Mouse (Mus musculus) midbrain, embryonic 14.5 days (tissue): ENCODE results near the gene T. TPM values are rescaled to one million over a fixed set of nuclear protein-coding genes. Genes with fewer than 3 reads are reported as not detected.

ENCODE experiments used
- ATAC-seq: fragments of 200-750 bp; cut with Nextera tagmentation; 2 replicates; pipeline ENCODE4 v1.8.0; 2017; ENCODE audit warnings: moderate number of reproducible peaks, moderate library complexity; ENCODE audit not compliant: low FRiP score, low TSS enrichment
- DNase-seq: peaks from one replicate; pipeline ENCODE4 v3.0.0-alpha.2; 2015
- H3K27ac ChIP-seq: fragments of 300-500 bp; sonication (generic); replicated peaks from 2 replicates; pipeline ENCODE4 v1.5.1; 2014; ENCODE audit warnings: mild to moderate bottlenecking, low read depth, low read length, moderate library complexity
- H3K27me3 ChIP-seq: fragments of 300-500 bp; sonication (generic); 2 replicates; pipeline ENCODE4 v1.6.1; 2014; ENCODE audit warnings: low read length, control low read depth, mixed read lengths; ENCODE audit not compliant: control insufficient read depth, insufficient read depth
- H3K36me3 ChIP-seq: fragments of 300-500 bp; sonication (generic); 2 replicates; pipeline ENCODE4 v1.6.1; 2014; ENCODE audit warnings: low read length, control low read depth; ENCODE audit not compliant: control insufficient read depth, insufficient read depth
- H3K4me1 ChIP-seq: fragments of 300-500 bp; sonication (generic); 2 replicates; pipeline ENCODE4 v1.6.1; 2014; ENCODE audit warnings: mild to moderate bottlenecking, antibody characterized with exemption, low read length, control low read depth; ENCODE audit not compliant: control insufficient read depth, insufficient read depth
- H3K4me2 ChIP-seq: fragments of 300-500 bp; sonication (generic); 2 replicates; pipeline ENCODE4 v1.6.1; 2014; ENCODE audit warnings: mild to moderate bottlenecking, low read length, moderate library complexity
- H3K4me3 ChIP-seq: fragments of 300-500 bp; sonication (generic); replicated peaks from 2 replicates; pipeline ENCODE4 v1.5.1; 2014; ENCODE audit warnings: low read depth, low read length
- H3K9ac ChIP-seq: fragments of 300-500 bp; sonication (generic); replicated peaks from 2 replicates; pipeline ENCODE4 v1.6.1; 2014; ENCODE audit warnings: mild to moderate bottlenecking, low read length, moderate library complexity
- H3K9me3 ChIP-seq: fragments of 300-500 bp; sonication (generic); 2 replicates; pipeline ENCODE4 v1.6.1; 2016; ENCODE audit warnings: low read length, control low read depth, mixed read lengths; ENCODE audit not compliant: control insufficient read depth
- WGBS: fragments of 180-500 bp; shearing (Covaris S2); extraction: QIAGEN DNeasy Blood & Tissue Kit; methylation state at CpG from one replicate; pipeline ENCODE4 v1.1.7; 2014; 5-methylcytosine and 5-hydroxymethylcytosine counted together
- polyA plus RNA-seq: library from polyadenylated mRNA; unstranded; fragments of >200 nt; fragmentation: Nextera tagmentation; extraction: Ambion mirVana; gene quantifications from 2 replicates; pipeline ENCODE4 v1.2.1, GENCODE M21; 2014

The T gene
- polyA plus RNA-seq, result 0.39 and 0.43 TPM in 2 replicates

DNA sequence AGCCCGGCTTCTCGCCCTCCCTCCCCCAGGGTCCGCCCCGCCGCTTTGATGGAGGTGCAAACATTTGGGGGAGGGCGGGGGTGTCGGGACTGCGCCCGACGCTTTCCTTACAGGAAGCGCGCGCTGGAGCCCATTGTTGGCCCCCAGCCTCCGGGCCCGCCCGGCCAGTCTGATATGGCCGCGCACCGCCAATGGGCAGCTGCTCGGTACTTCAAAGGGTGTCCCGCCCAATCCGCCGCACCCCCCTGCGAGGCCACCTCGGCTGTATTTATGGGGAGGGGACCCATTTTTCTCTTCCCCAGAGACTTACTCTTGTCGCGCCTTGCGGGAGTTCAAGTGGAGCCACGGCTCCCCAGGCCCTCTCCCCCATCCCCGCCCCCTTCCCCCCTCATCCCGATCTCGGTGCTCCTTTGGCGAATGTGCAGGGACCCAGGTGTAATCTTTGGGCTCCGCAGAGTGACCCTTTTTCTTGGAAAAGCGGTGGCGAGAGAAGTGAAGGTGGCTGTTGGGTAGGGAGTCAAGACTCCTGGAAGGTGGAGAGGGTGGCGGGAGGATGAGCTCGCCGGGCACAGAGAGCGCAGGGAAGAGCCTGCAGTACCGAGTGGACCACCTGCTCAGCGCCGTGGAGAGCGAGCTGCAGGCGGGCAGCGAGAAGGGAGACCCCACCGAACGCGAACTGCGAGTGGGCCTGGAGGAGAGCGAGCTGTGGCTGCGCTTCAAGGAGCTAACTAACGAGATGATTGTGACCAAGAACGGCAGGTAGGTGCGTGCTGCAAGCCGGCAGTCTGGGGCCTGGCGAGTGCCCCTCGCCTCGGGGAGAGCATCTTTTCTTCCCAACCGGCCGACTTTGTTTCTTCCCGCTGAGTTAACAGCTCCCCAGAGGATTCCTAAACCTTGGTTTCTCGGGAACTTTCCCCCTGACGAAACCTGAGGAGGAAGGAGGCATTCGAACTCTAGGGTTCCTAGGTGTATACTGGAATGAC lies at the start of gene T:
TSS of gene T (plus strand) at position 446 of the 983 bp plus-strand sequence.
- under 1% methylated on average over 65 of the region's 65 CpGs for WGBS
- no peak for DNase-seq
- peaks cover 97% of the 10 kb centered on the region for H3K27me3 ChIP-seq
- no peak within 1 kb of the TSS for H3K9ac ChIP-seq
- 0 out of 2 replicates have a peak, but pooled peaks cover 5% of the 10 kb centered on the region for H3K4me1 ChIP-seq
- H3K9me3 ChIP-seq, result no peaks in the 10 kb centered on the region
- no peaks in the 10 kb centered on the region for H3K36me3 ChIP-seq
- no peak within 1 kb of the TSS for H3K27ac ChIP-seq
- peak within 1 kb of the TSS; percentile 13; the same call in 1 of the 2 replicates for H3K4me3 ChIP-seq
- peak within 1 kb of the TSS; percentile 39 for H3K4me2 ChIP-seq
- no peak for ATAC-seq

DNA sequence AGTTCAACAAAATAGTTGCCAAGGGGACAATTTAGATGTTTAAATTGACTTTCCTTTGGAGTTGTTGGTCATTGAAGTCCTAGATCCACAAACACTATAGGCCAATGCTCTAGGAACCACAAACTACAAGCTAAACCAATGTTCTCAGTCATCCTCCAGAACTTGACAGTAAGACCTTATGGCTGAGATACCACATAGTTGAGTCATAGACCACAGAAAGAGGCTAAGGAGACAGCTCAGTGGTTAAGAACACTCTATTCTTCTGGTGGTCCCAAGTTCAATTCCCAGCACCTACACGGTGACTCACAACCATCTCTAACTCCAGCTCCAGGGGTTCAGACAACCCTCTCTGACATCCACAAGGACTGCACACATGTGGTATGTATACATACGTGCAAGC lies 48.8 kb upstream of the T start:
- H3K4me1 ChIP-seq, result peaks cover 10% of the 10 kb centered on the region
- no peak overlapping the region for H3K27ac ChIP-seq
- no peak overlapping the region for H3K4me3 ChIP-seq
- WGBS, result 92% methylated on average over 2 of the region's 2 CpGs
- H3K27me3 ChIP-seq, result peaks cover 22% of the 10 kb centered on the region; the same call in 1 of the 2 replicates
- no peak overlapping the region for H3K9ac ChIP-seq
- no peak overlapping the region for H3K4me2 ChIP-seq
- ATAC-seq (no peak), DNase-seq (no peak)
- no peaks in the 10 kb centered on the region for H3K36me3 ChIP-seq
- H3K9me3 ChIP-seq, result peaks cover 5% of the 10 kb centered on the region; the same call in 1 of the 2 replicates

DNA sequence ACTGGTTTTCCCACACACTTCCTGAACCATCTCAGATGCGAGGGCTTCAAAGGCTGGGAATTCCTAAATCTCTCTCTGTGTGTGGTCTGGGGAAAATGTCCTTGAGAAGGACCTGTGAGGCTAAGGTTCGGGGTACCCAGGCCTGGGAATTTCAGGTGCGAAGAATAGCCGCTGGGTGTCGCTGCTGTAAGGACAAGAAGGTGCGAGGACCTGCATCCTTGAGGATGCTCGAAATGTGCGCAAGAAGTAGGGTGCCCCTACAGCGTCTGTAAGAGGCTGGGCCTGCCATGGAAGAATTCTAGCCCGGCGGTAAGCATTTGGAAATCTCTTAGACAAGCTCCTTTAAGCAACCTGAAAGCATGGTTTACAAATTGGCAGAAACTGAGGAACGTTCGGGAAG lies 45.8 kb upstream of the T start:
- Histone ChIP-seq H3K9ac (peak overlapping the region; percentile 42; the same call in 1 of the 2 replicates), H3K36me3 (no peaks in the 10 kb centered on the region), H3K4me2 (peak overlapping the region; percentile 49), H3K9me3 (no peaks in the 10 kb centered on the region), H3K27ac (no peak overlapping the region), H3K4me3 (peak overlapping the region; percentile 30), H3K27me3 (peaks cover 32% of the 10 kb centered on the region), H3K4me1 (peaks cover 10% of the 10 kb centered on the region)
- DNase-seq, result peak; percentile 85
- WGBS, result 2% methylated on average over 13 of the region's 13 CpGs
- ATAC-seq, result no peak

DNA sequence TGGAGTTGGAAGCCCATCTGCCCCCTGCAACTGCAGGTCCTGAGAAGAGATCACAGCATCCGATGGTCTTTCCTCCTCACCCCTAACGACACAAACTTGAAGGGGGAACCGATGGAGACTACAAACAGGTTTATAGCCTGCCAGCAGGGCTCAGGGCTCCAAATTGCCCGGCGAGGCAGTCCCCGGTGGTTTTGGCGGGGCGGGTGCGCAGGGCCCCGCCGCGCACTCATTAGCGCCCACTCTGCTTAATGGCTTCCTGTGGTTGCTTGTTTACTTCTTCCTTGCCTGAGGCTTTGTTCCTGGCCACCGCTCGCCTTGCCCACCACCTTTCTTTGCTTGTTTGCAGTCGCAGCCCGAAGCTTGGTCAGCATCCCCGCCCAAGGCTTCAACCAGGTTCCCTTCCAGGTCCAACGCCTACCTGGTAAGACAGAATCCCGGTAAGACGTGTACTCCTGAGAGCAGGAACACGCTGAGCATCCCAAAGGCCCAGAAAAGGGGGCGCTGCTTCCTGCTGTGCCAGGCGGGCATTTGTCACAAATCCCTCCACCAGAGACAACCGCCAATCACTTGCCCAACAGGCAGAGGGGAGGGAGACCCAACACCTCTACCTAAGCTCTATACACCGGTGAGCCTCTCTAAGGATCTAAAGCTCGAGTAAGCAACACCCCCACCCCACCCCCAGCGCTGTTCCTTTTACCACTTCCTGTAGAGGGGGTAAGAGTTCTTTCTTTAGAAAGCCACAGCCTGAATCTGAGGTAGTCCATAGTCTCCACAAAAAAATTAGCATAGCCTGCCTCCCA lies 45.0 kb upstream of the T start:
- Histone ChIP-seq H3K4me2 (peak overlapping the region; percentile 49), H3K9me3 (no peaks in the 10 kb centered on the region), H3K36me3 (no peaks in the 10 kb centered on the region), H3K27ac (no peak overlapping the region), H3K27me3 (peaks cover 32% of the 10 kb centered on the region), H3K4me1 (peaks cover 10% of the 10 kb centered on the region), H3K4me3 (peak overlapping the region; percentile 30), H3K9ac (peak overlapping the region; percentile 42)
- ATAC-seq, result no peak
- DNase-seq, result no peak
- 2% methylated on average over 28 of the region's 28 CpGs for WGBS

DNA sequence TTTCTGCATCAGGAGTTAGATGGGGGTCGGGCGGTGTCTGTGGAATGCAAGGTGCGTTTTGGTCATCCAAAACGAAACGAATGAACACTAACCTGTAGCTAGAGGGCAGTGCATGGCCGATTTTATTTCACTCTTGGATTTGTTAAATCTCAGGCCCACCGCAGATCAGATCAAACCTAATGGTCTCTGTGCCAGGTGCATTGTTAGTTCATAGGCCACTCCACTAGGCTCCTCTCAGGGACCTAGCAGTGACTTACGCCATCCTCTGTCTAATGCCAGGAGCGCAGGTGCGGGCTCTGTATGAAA lies 44.5 kb upstream of the T start:
- H3K9ac ChIP-seq, result no peak overlapping the region; the same call in 1 of the 2 replicates
- 8% methylated on average over 10 of the region's 10 CpGs for WGBS

DNA sequence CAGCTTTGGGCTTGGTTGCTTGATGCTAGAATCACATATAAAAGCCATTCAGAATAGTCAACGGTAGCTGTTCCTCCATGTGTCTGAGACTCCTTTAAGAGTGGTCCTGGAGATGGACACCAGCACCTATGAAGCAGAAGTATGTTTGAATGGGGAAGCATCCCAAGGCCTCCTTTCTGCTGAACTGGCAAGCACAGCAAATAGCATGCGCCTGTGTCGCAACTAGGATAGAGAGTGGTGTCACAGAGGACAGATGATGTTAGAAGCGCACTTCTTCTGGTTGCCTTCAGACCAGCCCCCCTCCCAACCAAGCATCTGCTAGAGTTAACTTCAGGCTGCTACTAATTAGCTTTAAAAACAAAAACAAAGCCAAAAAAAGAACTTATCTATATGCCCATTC lies 43.7 kb upstream of the T start:
- Histone ChIP-seq H3K4me2 (no peak overlapping the region), H3K9me3 (no peaks in the 10 kb centered on the region), H3K4me1 (peaks cover 10% of the 10 kb centered on the region), H3K27me3 (peaks cover 32% of the 10 kb centered on the region), H3K4me3 (no peak overlapping the region), H3K9ac (no peak overlapping the region), H3K36me3 (no peaks in the 10 kb centered on the region), H3K27ac (no peak overlapping the region)
- no peak for ATAC-seq
- WGBS, result 68% methylated on average over 4 of the region's 4 CpGs
- no peak for DNase-seq

More for the DNA sequence above, 44.5 kb upstream of the T start:
- H3K4me2 ChIP-seq, result peak overlapping the region; percentile 49
- DNase-seq, result no peak
- no peak overlapping the region for H3K27ac ChIP-seq
- peak overlapping the region; percentile 30 for H3K4me3 ChIP-seq
- no peaks in the 10 kb centered on the region for H3K36me3 ChIP-seq
- no peaks in the 10 kb centered on the region for H3K9me3 ChIP-seq
- no peak for ATAC-seq
- peaks cover 32% of the 10 kb centered on the region for H3K27me3 ChIP-seq
- peaks cover 10% of the 10 kb centered on the region for H3K4me1 ChIP-seq

DNA sequence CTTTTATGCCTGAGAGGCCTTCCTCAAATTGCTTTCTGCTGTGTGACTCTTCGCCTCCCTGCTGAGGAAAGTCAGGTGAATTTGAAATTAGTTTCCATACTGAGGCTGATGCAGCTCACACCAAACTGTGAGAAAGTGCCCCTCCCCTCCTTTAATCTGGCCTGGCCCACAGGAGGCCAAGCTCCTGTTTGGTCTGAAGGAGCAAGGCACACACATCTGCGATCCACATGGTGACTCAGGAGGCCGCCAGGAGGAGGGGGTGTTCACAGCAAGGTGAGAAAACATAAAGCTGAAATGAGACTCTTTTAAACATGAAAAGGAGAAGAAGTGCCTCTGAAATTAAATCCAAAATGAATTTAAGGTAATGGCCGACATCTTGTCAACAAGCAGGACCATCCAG lies 37.9 kb upstream of the T start:
- WGBS, result 70% methylated on average over 4 of the region's 4 CpGs
- H3K9ac ChIP-seq, result no peak overlapping the region
- no peak overlapping the region for H3K4me2 ChIP-seq
- H3K27ac ChIP-seq, result no peak overlapping the region
- no peak for DNase-seq
- no peak for ATAC-seq
- H3K27me3 ChIP-seq, result 0 out of 2 replicates have a peak, but pooled peaks cover under 1% of the 10 kb centered on the region
- H3K4me3 ChIP-seq, result no peak overlapping the region
- no peaks in the 10 kb centered on the region for H3K9me3 ChIP-seq
- H3K36me3 ChIP-seq, result no peaks in the 10 kb centered on the region
- no peaks in the 10 kb centered on the region for H3K4me1 ChIP-seq

DNA sequence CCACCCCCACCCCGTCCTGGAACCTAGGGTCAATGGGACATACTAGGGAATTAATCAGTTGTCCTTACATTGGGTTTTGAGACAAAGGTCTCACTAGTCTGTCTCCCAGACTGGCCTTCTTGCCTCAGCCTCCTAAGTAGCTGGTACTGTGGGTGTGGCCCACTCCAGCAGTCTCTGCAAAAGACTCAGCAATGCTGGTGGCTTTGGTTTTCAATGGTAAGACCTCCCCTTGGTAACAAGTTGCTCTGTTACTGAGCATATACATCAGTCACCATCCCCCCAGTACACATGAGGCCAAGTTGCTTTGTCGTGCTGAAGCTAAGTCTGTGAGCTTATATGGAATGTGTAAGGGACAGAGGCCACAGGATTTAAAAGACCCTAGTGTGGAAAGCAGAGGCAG lies 36.3 kb upstream of the T start:
- Histone ChIP-seq H3K9ac (no peak overlapping the region), H3K27ac (no peak overlapping the region), H3K27me3 (no peaks in the 10 kb centered on the region), H3K9me3 (no peaks in the 10 kb centered on the region), H3K4me2 (no peak overlapping the region), H3K4me3 (no peak overlapping the region), H3K36me3 (no peaks in the 10 kb centered on the region), H3K4me1 (no peaks in the 10 kb centered on the region)
- no peak for ATAC-seq
- no peak for DNase-seq
- WGBS, result 61% methylated on average over 2 of the region's 2 CpGs
